Mouse (Mus musculus) gastrocnemius, adult 2 months (tissue): ENCODE measurements around the gene Vmn1r188. TPM values are rescaled to one million over a fixed set of nuclear protein-coding genes. Genes with fewer than 3 reads are reported as not detected.
"Not testable (repeated sequence)": the region's sequence is repeated elsewhere in the genome, so short reads cannot be mapped to it uniquely, and the experiment has no call there.

Experiments
- DNase-seq: peaks from one replicate; pipeline ENCODE4 v3.0.0; 2022
- H3K27ac ChIP-seq: fragments of 200-600 bp; 2 replicates; pipeline ENCODE4 v1.8.1; 2022; ENCODE audit warnings: mild to moderate bottlenecking
- H3K4me3 ChIP-seq: fragments of 200-600 bp; 2 replicates; pipeline ENCODE4 v1.8.1; 2022; ENCODE audit warnings: mild to moderate bottlenecking, moderate library complexity
- CTCF ChIP-seq: fragments of 200-600 bp; IDR thresholded peaks from 2 replicates; pipeline ENCODE4 v1.8.1; 2022; ENCODE audit warnings: antibody characterized with exemption, mild to moderate bottlenecking, moderate library complexity
- intact Hi-C: fragments of 180-260 bp; cut with DNase I; formaldehyde crosslinking; loops from one replicate; pipeline ENCODE4 v1.15.1; 2025
- long read RNA-seq, 2 experiments: library from polyadenylated mRNA; stranded (forward); transcript quantifications; one replicate each; pipeline ENCODE4 v2.0.0; 2021
- total RNA-seq, 2 experiments: library from RNA; stranded (reverse); gene quantifications; 2 replicates each; pipeline ENCODE4 v1.2.3; 2021

The Vmn1r188 gene
- total RNA-seq, result not detected
- long read RNA-seq, experiment 1, result 0 reads
- long read RNA-seq, experiment 2, result 0 reads

GRCm38 (mm10) chr13:22084140-22084539 lies at the start of gene Vmn1r188:
Gene Vmn1r188, plus strand, starts transcription at chr13:22084440.
- intact Hi-C loops, result not testable (repeated sequence)

GRCm38 (mm10) chr13:22034443-22035266 lies 49.6 kb upstream of the Vmn1r188 start:
- no peak for TF ChIP-seq CTCF
- H3K4me3 ChIP-seq, result peak overlapping the region; percentile 70
- DNase-seq, result no peak
- H3K27ac ChIP-seq, result no peak overlapping the region
- intact Hi-C loops, result loop anchor here (5.0 kb wide), 1 partner anchor 112 kb away; no protein-coding TSS in a partner anchor

More at GRCm38 (mm10) chr13:22084140-22084539, at the start of gene Vmn1r188:
- H3K27ac ChIP-seq, H3K4me3 ChIP-seq, DNase-seq: not testable (repeated sequence)

GRCm38 (mm10) chr13:22035267-22036148 lies 48.7 kb upstream of the Vmn1r188 start, which contains the start of the genes Hist1h2ah and Hist1h2bk:
Gene Hist1h2ah, minus strand, starts transcription at chr13:22035568.
Gene Hist1h2bk, plus strand, starts transcription at chr13:22035870.
- DNase-seq, result peak; percentile 72
- intact Hi-C loops, H3K27ac ChIP-seq: not testable (repeated sequence)
- H3K4me3 ChIP-seq, result peak within 1 kb of the TSS; percentile 70

DNA sequence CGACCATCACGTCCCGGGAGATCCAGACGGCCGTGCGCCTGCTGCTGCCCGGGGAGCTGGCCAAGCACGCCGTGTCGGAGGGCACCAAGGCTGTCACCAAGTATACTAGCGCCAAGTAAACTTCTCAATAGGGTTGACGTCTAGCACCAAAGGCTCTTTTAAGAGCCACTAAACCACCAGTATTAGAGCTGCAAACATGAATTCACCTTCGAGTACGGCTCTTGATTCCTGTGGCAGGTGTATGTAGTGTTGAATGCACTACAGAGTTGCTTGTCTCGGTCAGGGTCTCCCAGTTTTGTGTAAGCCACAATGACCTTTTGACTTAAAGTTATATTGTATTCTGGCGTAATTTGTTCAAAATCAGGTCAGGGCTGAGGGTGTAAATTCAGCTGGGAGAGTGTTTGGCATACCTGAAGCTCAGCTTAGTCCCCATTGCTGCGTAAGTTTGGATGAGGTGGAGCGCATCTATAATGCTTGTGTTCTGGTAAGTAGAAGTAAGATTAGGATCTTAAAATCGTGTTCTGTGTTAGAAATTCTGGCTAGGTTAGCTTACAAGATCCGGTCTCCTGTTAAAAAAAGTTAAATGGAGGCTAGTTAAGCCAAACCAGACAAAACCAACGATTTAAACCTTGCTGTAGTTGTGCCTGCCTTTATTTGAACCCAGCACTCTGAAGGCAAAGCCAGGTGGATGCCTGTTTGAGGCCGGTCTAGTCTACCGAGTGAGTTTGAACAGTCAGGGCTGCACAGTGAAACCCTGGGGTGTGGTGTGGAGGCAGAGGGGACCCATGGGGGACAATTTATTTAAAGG lies 47.9 kb upstream of the Vmn1r188 start:
- Histone ChIP-seq H3K4me3 (peak overlapping the region; percentile 70), H3K27ac (no peak overlapping the region)
- intact Hi-C loops, result no loop called here
- TF ChIP-seq CTCF, result no peak
- no peak for DNase-seq

DNA sequence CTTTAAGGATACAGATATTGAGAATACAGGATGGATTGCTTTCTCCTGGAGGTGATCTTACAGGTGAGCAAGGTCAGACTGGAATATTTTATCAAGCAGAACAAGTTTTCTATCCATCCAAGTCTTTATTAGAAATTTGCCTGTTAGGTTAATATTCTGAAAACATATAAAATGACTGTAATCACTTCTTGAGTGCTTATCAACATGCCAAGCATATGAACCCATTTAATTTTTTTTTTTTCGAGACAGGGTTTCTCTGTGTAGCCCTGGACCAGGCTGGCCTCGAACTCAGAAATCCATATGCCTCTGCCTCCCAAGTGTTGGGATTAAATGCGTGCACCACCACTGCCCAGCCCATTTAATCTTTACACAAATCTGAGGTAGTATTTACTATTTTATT lies 47.3 kb upstream of the Vmn1r188 start:
- TF ChIP-seq CTCF, result no peak
- intact Hi-C loops, result no loop called here
- Histone ChIP-seq H3K4me3 (no peak overlapping the region), H3K27ac (no peak overlapping the region)
- DNase-seq, result no peak

- no peak overlapping the region for H3K4me3 ChIP-seq
- DNase-seq, result no peak
- intact Hi-C loops, result no loop called here
- TF ChIP-seq CTCF, result no peak
- no peak overlapping the region for H3K27ac ChIP-seq
Observed at GRCm38 (mm10) chr13:22037415-22037814, 46.8 kb upstream of the Vmn1r188 start.

GRCm38 (mm10) chr13:22039364-22039763 lies 44.9 kb upstream of the Vmn1r188 start:
- no peak overlapping the region for H3K4me3 ChIP-seq
- no peak for DNase-seq
- H3K27ac ChIP-seq, result no peak overlapping the region
- intact Hi-C loops, result no loop called here
- TF ChIP-seq CTCF, result no peak

GRCm38 (mm10) chr13:22039951-22040463 lies 44.2 kb upstream of the Vmn1r188 start:
- TF ChIP-seq CTCF, result no peak
- no peak for DNase-seq
- no peak overlapping the region for H3K27ac ChIP-seq
- H3K4me3 ChIP-seq, result peak overlapping the region; percentile 70
- intact Hi-C loops, result loop anchor here (5.0 kb wide), 4 partner anchors 263 to 1707 kb away; partner anchors contain the start of genes Hist1h1e, Hist1h2bb, Hist1h2be and Hist1h3c

- Histone ChIP-seq H3K4me3 (peak overlapping the region; percentile 70), H3K27ac (peak overlapping the region; percentile 75)
- no peak for TF ChIP-seq CTCF
- intact Hi-C loops, result loop anchor here (5.0 kb wide), 4 partner anchors 263 to 1707 kb away; partner anchors contain the start of genes Hist1h1e, Hist1h2bb, Hist1h2be and Hist1h3c
- no peak for DNase-seq
Observed at GRCm38 (mm10) chr13:22040464-22041141, 43.6 kb upstream of the Vmn1r188 start.

DNA sequence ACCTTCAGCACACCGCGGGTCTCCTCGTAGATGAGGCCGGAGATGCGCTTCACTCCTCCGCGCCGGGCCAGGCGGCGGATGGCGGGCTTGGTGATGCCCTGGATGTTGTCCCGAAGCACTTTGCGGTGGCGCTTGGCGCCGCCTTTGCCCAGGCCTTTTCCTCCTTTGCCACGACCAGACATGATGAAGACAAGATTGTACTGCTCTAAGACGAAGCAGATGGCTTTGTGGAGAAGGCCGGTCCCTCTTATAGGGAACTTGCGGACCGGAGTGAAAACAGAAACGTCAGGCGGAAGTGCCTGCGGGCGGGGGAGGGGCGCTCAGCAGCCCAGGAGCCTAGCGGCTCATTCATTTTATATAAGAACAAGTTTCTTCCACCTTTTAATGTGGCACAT lies 43.1 kb upstream of the Vmn1r188 start, which contains the start of gene Hist1h4i:
TSS of gene Hist1h4i (minus strand) at position 221 of the 395 bp plus-strand sequence.
- peak within 1 kb of the TSS; percentile 75 for H3K27ac ChIP-seq
- intact Hi-C loops, result loop anchor here (5.0 kb wide), 4 partner anchors 264 to 1706 kb away; partner anchors contain the start of genes Hist1h1e, Hist1h2bb, Hist1h2be and Hist1h3c
- peak within 1 kb of the TSS; percentile 70 for H3K4me3 ChIP-seq
- DNase-seq, result peak; percentile 93
